Mouse (Mus musculus) lung, embryonic 16.5 days (tissue): Measurements from ENCODE around the gene Dnah10. TPM values are rescaled to one million over a fixed set of nuclear protein-coding genes. Genes with fewer than 3 reads are reported as not detected.
"Not testable (repeated sequence)": the region's sequence is repeated elsewhere in the genome, so short reads cannot be mapped to it uniquely, and the experiment has no call there.

Source experiments
- ATAC-seq: fragments of 200-750 bp; cut with Nextera tagmentation; 2 replicates; pipeline ENCODE4 v1.8.0; 2017; ENCODE audit warnings: low read depth, mild to moderate bottlenecking, moderate library complexity
- H3K27ac ChIP-seq: fragments of 300-500 bp; sonication (generic); 2 replicates; pipeline ENCODE4 v1.5.1; 2014; ENCODE audit warnings: mild to moderate bottlenecking, control low read depth, low read length
- H3K27me3 ChIP-seq: fragments of 300-500 bp; sonication (generic); 2 replicates; pipeline ENCODE4 v1.6.1; 2014; ENCODE audit warnings: low read depth, low read length, mixed read lengths; ENCODE audit not compliant: control insufficient read depth, insufficient read depth
- H3K36me3 ChIP-seq: fragments of 300-500 bp; sonication (generic); 2 replicates; pipeline ENCODE4 v1.6.1; 2014; ENCODE audit warnings: low read length; ENCODE audit not compliant: control insufficient read depth, insufficient read depth
- H3K4me1 ChIP-seq: fragments of 300-500 bp; sonication (generic); replicated peaks from 2 replicates; pipeline ENCODE4 v1.6.1; 2014; ENCODE audit warnings: low read length, mixed read lengths; ENCODE audit not compliant: control insufficient read depth, insufficient read depth
- H3K4me2 ChIP-seq: fragments of 300-500 bp; sonication (generic); 2 replicates; pipeline ENCODE4 v1.6.1; 2014; ENCODE audit warnings: low read depth, low read length, control low read depth
- H3K4me3 ChIP-seq: fragments of 300-500 bp; sonication (generic); 2 replicates; pipeline ENCODE4 v1.5.1; 2014; ENCODE audit warnings: mild to moderate bottlenecking, low read length, control low read depth
- H3K9ac ChIP-seq: fragments of 300-500 bp; sonication (generic); 2 replicates; pipeline ENCODE4 v1.6.1; 2014; ENCODE audit warnings: low read length, control low read depth
- H3K9me3 ChIP-seq: fragments of 300-500 bp; sonication (generic); 2 replicates; pipeline ENCODE4 v1.6.1; 2016; ENCODE audit warnings: low read length; ENCODE audit not compliant: control insufficient read depth
- WGBS: fragments of 180-500 bp; shearing (Covaris S2); extraction: QIAGEN DNeasy Blood & Tissue Kit; methylation state at CpG from one replicate; pipeline ENCODE4 v1.1.7; 2014; 5-methylcytosine and 5-hydroxymethylcytosine counted together
- polyA plus RNA-seq: library from polyadenylated mRNA; unstranded; fragments of >200 nt; fragmentation: Nextera tagmentation; extraction: Ambion mirVana; gene quantifications from 2 replicates; pipeline ENCODE4 v1.2.1, GENCODE M21; 2015

The Dnah10 gene
- polyA plus RNA-seq, 1 experiment from 2014 or later: 0.83 TPM

DNA sequence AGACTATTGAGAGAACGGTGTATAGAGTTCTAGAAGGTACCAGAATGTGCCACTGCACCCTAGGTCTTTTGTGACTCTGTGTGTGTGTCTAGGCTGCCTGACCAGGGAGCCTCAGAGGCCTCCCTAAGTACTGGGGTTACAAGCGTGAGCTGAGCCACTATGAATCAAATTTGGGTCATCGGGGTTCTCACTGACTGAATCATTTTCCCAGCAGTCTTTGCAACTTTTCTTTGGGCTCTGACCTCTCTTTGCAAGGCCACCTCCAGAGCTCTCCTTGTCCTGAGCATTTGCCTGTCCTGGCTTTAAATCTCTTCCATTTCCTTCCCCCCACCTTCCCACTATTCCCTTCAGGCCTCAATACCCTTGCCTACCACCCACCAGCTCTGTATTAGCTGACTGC lies 19.0 kb downstream of the Dnah10 start:
- Histone ChIP-seq H3K4me3 (no peak overlapping the region), H3K27me3 (no peaks in the 10 kb centered on the region), H3K4me2 (no peak overlapping the region), H3K27ac (no peak overlapping the region), H3K4me1 (no peaks in the 10 kb centered on the region), H3K36me3 (no peaks in the 10 kb centered on the region), H3K9ac (no peak overlapping the region), H3K9me3 (no peaks in the 10 kb centered on the region; the same call in 1 of the 2 replicates)
- WGBS: 78% methylated on average over 3 of the region's 3 CpGs
- ATAC-seq: no peak

DNA sequence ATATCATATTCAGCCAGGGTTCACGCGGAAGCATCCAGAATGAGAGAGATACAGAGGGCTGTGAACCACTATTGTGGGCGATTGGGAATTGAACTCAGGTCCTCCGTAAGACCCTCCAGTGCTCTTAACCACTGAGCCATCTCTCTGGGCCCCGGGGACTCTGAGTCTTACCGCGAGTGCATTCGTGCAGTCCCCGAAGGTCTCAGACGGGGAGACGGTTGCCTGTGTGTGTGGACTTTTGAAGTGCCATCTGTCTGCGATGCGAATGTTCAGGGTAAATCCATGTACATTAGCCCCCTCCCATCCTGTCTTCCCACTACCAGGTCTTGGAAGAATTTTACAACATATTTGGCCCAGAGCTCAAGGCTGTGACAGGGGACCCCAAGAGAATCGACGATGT lies 21.3 kb downstream of the Dnah10 start:
- Histone ChIP-seq H3K36me3 (no peaks in the 10 kb centered on the region), H3K9me3 (no peaks in the 10 kb centered on the region), H3K27ac (no peak overlapping the region), H3K4me1 (no peaks in the 10 kb centered on the region), H3K27me3 (no peaks in the 10 kb centered on the region), H3K4me3 (no peak overlapping the region), H3K9ac (no peak overlapping the region), H3K4me2 (no peak overlapping the region)
- ATAC-seq: no peak
- 90% methylated on average over 15 of the region's 15 CpGs for WGBS

DNA sequence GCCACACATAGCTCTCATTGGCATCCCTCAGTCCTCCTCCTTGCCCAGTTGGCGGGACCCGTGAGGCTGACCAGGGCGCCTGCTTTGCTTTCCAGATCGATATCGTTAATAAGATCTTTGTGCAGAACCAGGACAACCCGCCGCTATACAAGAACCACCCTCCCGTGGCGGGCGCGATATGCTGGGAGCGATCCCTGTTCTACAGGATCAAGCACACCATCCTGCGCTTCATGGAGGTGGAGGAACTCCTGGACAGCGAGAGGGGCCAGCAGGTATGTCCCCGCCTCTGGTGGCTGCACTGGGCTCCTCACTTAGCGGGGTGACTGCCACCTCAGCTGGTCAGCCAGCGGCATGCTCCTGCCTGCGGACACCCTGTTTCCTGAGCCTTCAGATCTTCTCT lies 23.4 kb downstream of the Dnah10 start:
- Histone ChIP-seq H3K9me3 (no peaks in the 10 kb centered on the region), H3K27ac (no peak overlapping the region), H3K27me3 (no peaks in the 10 kb centered on the region), H3K4me3 (no peak overlapping the region), H3K36me3 (no peaks in the 10 kb centered on the region), H3K4me2 (no peak overlapping the region), H3K4me1 (no peaks in the 10 kb centered on the region), H3K9ac (no peak overlapping the region)
- 82% methylated on average over 18 of the region's 18 CpGs for WGBS
- ATAC-seq: no peak

DNA sequence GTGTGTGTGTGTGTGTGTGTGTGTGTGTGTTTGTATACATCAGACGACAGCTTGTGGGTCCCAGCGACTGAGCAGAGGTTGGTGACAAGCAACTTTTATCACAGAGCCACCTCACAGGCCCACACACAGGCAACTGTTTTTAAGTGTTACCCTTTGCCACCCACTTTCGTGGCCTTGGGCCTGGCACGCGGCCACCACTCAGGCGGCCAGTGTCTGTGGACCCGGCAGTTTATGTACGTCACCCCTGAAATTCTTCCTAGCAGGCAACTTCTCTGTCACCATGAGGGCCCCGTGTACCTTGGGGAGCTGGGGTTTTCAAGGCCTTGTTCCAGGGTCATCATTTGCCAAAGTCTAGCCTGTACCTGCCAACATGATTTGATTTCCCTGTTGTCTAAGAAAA lies 26.8 kb downstream of the Dnah10 start:
- 57% methylated on average over 9 of the region's 9 CpGs for WGBS
- H3K4me1 ChIP-seq: no peaks in the 10 kb centered on the region
- no peaks in the 10 kb centered on the region for H3K27me3 ChIP-seq
- H3K9ac ChIP-seq: no peak overlapping the region
- ATAC-seq: no peak
- no peak overlapping the region for H3K27ac ChIP-seq
- no peak overlapping the region for H3K4me2 ChIP-seq
- H3K9me3 ChIP-seq: no peaks in the 10 kb centered on the region
- no peak overlapping the region for H3K4me3 ChIP-seq
- H3K36me3 ChIP-seq: no peaks in the 10 kb centered on the region

DNA sequence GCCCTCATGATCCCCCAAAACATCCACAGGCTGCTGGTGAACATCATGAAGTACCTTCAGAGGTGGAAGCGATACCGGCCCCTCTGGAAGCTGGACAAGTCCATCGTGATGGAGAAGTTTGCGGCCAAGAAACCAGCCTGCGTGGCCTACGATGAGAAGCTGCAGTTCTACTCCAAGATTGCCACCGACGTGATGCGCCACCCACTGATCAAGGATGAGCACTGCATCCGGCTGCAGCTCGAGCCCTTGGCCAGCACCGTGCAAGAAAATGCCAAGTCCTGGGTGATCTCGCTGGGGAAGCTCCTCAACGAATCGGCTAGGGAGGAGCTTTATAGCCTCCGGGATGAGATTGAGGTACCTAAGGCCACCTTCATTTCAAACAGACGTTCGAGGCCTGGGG lies 36.1 kb downstream of the Dnah10 start:
- no peak overlapping the region for H3K4me3 ChIP-seq
- H3K27me3 ChIP-seq: no peaks in the 10 kb centered on the region
- H3K4me1 ChIP-seq: no peaks in the 10 kb centered on the region
- WGBS: 58% methylated on average over 18 of the region's 18 CpGs
- H3K9ac ChIP-seq: no peak overlapping the region
- no peak for ATAC-seq
- H3K9me3 ChIP-seq: peaks cover 3% of the 10 kb centered on the region; the same call in 1 of the 2 replicates
- H3K27ac ChIP-seq: no peak overlapping the region
- H3K36me3 ChIP-seq: no peaks in the 10 kb centered on the region
- no peak overlapping the region for H3K4me2 ChIP-seq

DNA sequence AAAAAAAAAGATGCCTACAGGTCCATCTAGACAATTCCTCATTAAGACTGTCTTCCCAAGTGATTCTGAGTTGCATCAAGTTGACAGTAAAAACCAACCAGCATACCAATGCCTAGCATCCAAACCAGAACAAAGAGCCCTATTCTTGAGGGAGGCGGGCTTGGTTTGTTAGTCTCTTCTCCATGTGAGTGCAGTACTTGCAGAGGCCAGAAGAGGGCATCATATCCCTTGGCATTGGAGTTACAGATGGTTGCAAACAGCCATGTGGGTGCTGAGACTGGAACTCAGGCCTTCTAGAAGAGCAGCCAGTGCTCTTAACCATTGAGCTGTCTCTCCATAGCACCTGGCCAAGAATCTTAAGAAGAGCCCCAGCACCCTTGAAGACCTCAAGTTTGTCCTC lies 36.9 kb downstream of the Dnah10 start:
- no peaks in the 10 kb centered on the region for H3K27me3 ChIP-seq
- no peaks in the 10 kb centered on the region for H3K4me1 ChIP-seq
- WGBS: 83% methylated on average over 1 of the region's 1 CpGs
- H3K9me3 ChIP-seq: peaks cover 3% of the 10 kb centered on the region; the same call in 1 of the 2 replicates
- H3K4me2 ChIP-seq: no peak overlapping the region
- H3K4me3 ChIP-seq: no peak overlapping the region
- ATAC-seq: no peak
- no peak overlapping the region for H3K27ac ChIP-seq
- no peak overlapping the region for H3K9ac ChIP-seq
- H3K36me3 ChIP-seq: no peaks in the 10 kb centered on the region

DNA sequence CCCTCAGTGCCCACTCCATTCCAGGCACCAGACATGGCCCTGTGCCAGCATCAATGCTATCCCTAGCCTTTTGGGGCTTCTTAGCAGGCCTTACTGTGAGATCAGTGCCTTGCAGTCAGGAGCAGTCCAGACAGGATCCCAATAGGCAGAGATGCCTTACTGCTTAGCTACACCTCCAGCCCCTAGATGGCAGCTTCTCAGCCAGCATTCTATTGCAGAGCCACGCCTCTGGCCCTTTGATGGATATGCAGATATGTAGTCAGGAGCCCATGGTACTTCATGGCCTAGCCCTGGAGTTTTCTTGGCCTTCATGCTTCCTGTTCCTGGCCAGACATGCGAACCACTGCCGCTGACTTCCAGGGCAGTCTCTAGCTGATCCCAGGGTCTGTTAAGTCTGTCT lies 49.7 kb downstream of the Dnah10 start:
- Histone ChIP-seq H3K4me2 (no peak overlapping the region), H3K27me3 (no peaks in the 10 kb centered on the region), H3K9me3 (no peaks in the 10 kb centered on the region), H3K36me3 (no peaks in the 10 kb centered on the region), H3K4me3 (no peak overlapping the region), H3K27ac (no peak overlapping the region), H3K9ac (no peak overlapping the region), H3K4me1 (no peaks in the 10 kb centered on the region)
- no peak for ATAC-seq
- WGBS: 57% methylated on average over 3 of the region's 3 CpGs

DNA sequence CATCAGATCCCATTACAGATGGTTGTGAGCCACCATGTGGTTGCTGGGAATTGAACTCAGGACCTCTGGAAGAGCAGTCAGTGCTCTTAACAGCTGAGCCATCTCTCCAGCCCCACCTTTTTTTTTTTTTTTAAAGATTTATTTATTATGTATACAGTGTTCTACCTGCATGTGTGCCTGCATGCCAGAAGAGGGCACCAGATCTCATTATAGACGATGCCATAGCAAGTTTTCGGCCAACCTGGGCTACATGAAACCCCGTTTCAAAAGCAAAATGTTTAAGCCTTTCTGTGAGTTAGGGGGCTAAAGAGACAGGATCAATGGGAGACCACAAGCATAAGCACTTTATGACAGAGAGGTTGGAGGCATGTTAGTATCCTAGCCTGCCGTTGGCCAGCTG lies 51.4 kb downstream of the Dnah10 start:
- H3K36me3 ChIP-seq, H3K9me3 ChIP-seq, H3K4me2 ChIP-seq, H3K9ac ChIP-seq, H3K4me3 ChIP-seq, H3K4me1 ChIP-seq, ATAC-seq, H3K27me3 ChIP-seq, H3K27ac ChIP-seq: not testable (repeated sequence)
- 77% methylated on average over 4 of the region's 4 CpGs for WGBS

DNA sequence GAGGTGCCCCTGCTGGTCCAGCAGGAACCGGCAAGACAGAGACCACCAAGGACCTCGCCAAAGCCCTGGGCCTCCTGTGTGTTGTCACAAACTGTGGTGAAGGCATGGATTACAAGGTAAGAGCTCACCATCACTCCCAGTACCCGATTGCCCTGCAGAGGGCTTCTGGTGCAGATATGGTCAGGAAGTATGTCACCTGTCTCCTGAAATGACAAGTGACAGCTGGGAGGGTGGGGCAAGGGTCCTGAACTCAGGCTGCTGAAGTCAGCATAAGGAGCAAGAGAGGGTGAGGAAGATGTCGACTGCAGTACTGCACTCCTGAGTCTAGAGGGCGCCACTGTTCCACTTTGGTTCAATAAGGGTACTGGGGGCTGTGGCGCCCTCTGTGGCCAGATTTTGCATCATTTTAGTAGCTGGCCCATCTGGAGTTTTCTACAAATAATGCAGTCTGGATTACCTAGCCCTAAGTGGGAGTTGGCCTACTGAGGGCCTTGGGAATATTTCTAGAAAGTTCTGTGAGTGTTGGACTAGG lies 52.4 kb downstream of the Dnah10 start:
- Histone ChIP-seq H3K4me3 (no peak overlapping the region), H3K27ac (no peak overlapping the region), H3K36me3 (no peaks in the 10 kb centered on the region), H3K9ac (no peak overlapping the region), H3K4me1 (no peaks in the 10 kb centered on the region), H3K27me3 (no peaks in the 10 kb centered on the region), H3K9me3 (no peaks in the 10 kb centered on the region), H3K4me2 (no peak overlapping the region)
- no peak for ATAC-seq
- 55% methylated on average over 6 of the region's 6 CpGs for WGBS

DNA sequence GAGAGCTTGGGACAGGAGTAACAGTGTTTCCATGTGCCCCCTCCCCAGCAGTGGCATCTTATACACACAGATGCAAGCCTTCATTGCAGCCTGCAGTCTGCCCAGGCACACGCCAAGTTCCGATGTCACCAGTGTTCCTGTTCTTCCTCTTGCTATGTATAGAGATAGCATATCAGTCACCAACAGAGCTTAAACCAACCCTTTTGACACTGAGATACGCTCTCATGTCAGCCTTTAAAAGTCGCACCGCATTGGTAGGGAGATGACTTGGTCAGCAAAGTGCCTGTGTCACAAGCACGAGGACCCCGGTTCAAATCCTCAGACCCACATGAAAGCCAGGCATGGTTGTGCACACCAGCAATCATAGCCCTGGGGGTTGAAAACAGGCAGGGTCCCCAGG lies 55.0 kb downstream of the Dnah10 start:
- 88% methylated on average over 7 of the region's 7 CpGs for WGBS

More for the DNA sequence above, 55.0 kb downstream of the Dnah10 start:
- no peak overlapping the region for H3K27ac ChIP-seq
- H3K4me2 ChIP-seq: no peak overlapping the region
- no peak for ATAC-seq
- H3K9ac ChIP-seq: no peak overlapping the region
- H3K27me3 ChIP-seq: no peaks in the 10 kb centered on the region
- H3K4me3 ChIP-seq: no peak overlapping the region
- no peaks in the 10 kb centered on the region for H3K9me3 ChIP-seq
- H3K4me1 ChIP-seq: no peaks in the 10 kb centered on the region
- no peaks in the 10 kb centered on the region for H3K36me3 ChIP-seq
